Mouse (Mus musculus): ENCODE data around the gene Zswim4. TPM values are rescaled to one million over a fixed set of nuclear protein-coding genes. Genes with fewer than 3 reads are reported as not detected.
A peak's percentile ranks its signal among the peaks of the same experiment; 100 is the strongest.

The Zswim4 gene
- polyA plus RNA-seq, 1 experiment from 2014 or later = 3.6 TPM

- ATAC-seq = no peak
- 82% methylated on average over 5 of the region's 5 CpGs for WGBS (ENCODE audit: insufficient replicate concordance)
- peaks cover 62% of the 10 kb centered on the region for H3K4me1 ChIP-seq
These were observed 31.8 kb downstream of the Zswim4 start for GRCm38 (mm10) chr8:84205073-84205472.

GRCm38 (mm10) chr8:84203975-84204772 is 32.7 kb downstream of the Zswim4 start:
- Histone ChIP-seq H3K9ac (peak overlapping the region; percentile 62), H3K27me3 (replicated peaks) (peaks cover 41% of the 10 kb centered on the region), H3K4me3 (peak overlapping the region; percentile 48), H3K4me2 (peak overlapping the region; percentile 90), H3K4me1 (peaks cover 68% of the 10 kb centered on the region), H3K27ac (peak overlapping the region; percentile 76), H3K9me3 (replicated peaks) (no peaks in the 10 kb centered on the region), H3K36me3 (peaks cover 32% of the 10 kb centered on the region)
- peak; percentile 21 for ATAC-seq
- 27% methylated on average over 13 of the region's 13 CpGs for WGBS (ENCODE audit: insufficient replicate concordance)

More at GRCm38 (mm10) chr8:84205073-84205472, 31.8 kb downstream of the Zswim4 start:
- Histone ChIP-seq H3K36me3 (peaks cover 36% of the 10 kb centered on the region), H3K4me2 (no peak overlapping the region), H3K27me3 (replicated peaks) (peaks cover 35% of the 10 kb centered on the region), H3K27ac (no peak overlapping the region), H3K9me3 (replicated peaks) (no peaks in the 10 kb centered on the region), H3K9ac (no peak overlapping the region), H3K4me3 (no peak overlapping the region)

- peak overlapping the region; percentile 62 for H3K9ac ChIP-seq
- H3K27ac ChIP-seq = peak overlapping the region; percentile 76
- H3K4me2 ChIP-seq = peak overlapping the region; percentile 90
- 5% methylated on average over 34 of the region's 34 CpGs for WGBS (ENCODE audit: insufficient replicate concordance)
- ATAC-seq = peak; percentile 37
- H3K4me1 ChIP-seq = peaks cover 70% of the 10 kb centered on the region
- H3K4me3 ChIP-seq = peak overlapping the region; percentile 48
- peaks cover 41% of the 10 kb centered on the region for H3K27me3 ChIP-seq (replicated peaks)
- peaks cover 23% of the 10 kb centered on the region for H3K36me3 ChIP-seq
- H3K9me3 ChIP-seq (replicated peaks) = no peaks in the 10 kb centered on the region
These were observed 33.6 kb downstream of the Zswim4 start for GRCm38 (mm10) chr8:84202938-84203917.

DNA sequence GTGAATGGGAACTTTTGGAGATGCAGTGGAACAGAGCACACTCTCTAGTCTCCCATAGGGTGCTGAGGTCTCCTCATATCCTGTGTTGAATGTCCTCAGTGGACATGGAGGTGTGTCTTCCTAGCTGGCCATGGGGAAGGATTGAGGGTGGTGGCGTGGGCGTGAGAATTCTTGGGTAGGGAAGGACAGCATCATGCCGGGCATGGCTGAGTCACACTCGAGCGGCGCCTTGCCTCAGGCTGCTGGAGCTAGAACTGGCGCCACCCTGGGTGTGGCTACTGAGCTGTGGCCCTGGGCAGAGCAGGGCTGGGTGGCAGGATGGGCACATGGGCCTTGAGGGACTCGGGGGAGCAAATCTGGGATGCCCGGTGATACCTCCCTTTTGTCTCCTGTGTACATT is 34.4 kb downstream of the Zswim4 start:
- Histone ChIP-seq H3K9ac (no peak overlapping the region; the same call in 1 of the 2 replicates), H3K27me3 (replicated peaks) (peaks cover 41% of the 10 kb centered on the region), H3K27ac (peak overlapping the region; percentile 76), H3K4me2 (peak overlapping the region; percentile 90), H3K36me3 (peaks cover 21% of the 10 kb centered on the region), H3K4me3 (peak overlapping the region; percentile 62), H3K9me3 (replicated peaks) (no peaks in the 10 kb centered on the region), H3K4me1 (peaks cover 70% of the 10 kb centered on the region)
- WGBS (ENCODE audit: insufficient replicate concordance) = 50% methylated on average over 9 of the region's 9 CpGs
- no peak for ATAC-seq

DNA sequence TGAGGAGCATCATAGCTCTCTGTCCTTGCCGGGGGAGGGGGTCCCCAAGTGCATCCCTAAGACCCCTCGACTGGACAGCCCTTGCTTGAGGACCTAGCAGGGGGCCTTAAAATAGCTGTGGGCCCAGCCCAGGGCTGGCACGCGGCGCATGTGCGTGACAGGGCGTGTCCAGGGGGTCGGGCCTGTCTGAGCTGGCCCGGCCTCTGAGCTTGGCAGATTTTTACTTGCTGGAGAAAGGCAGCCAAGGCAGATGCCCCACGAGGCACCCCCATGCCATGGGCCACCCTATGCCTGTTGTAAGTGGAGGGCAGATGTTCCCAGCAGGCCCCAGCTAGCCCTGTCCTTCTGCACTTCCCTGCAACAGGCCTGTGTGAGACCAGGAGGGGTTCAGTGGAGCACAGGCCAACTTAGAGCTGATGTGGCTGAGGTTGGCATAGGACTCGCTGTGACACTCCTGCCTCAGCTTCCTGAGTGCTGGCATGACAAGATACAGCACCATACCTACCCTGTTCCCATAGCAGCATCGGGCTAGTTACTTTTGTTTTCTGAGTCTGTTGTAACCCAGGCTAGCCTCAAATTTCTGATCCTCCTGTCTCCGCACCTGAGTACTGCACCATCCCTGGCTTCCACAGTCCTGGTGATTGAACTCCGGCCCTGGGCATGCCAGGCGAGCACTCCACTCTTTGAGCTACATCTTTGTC is 35.2 kb downstream of the Zswim4 start:
- H3K9me3 ChIP-seq (replicated peaks) = no peaks in the 10 kb centered on the region
- H3K27ac ChIP-seq = peak overlapping the region; percentile 86
- peak overlapping the region; percentile 78 for H3K9ac ChIP-seq
- H3K36me3 ChIP-seq = peaks cover 18% of the 10 kb centered on the region
- H3K4me2 ChIP-seq = peak overlapping the region; percentile 90
- H3K4me3 ChIP-seq = peak overlapping the region; percentile 62
- 30% methylated on average over 15 of the region's 15 CpGs for WGBS (ENCODE audit: insufficient replicate concordance)
- peaks cover 41% of the 10 kb centered on the region for H3K27me3 ChIP-seq (replicated peaks)
- H3K4me1 ChIP-seq = peaks cover 72% of the 10 kb centered on the region
- ATAC-seq = no peak

- H3K27me3 ChIP-seq (replicated peaks) = peaks cover 41% of the 10 kb centered on the region
- peak overlapping the region; percentile 90 for H3K4me2 ChIP-seq
- ATAC-seq = 0 out of 2 replicates have a peak, but pooled peaks have one; percentile 3
These were observed 36.0 kb downstream of the Zswim4 start for GRCm38 (mm10) chr8:84200652-84201544.

DNA sequence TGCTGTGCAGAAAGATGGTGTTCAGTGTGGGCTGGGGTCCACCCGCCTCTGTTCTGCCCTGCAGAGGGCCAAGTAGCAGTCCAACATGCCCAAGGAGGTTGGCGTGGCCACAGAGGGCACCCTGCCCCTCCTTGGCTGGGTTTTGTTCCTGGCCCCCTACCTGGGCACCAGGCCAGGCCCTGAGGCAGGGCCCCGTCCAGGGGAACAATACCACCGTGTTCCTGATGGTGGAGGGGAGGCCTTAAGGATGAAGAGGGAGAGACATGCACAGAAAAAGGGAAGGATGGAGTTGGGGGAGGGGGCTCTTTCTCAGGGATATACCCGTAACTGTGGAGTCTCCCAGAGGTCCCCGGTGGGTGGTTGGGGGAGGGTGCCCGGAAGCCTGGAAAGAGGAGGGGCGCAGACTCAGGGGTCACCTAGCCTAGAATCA is 36.7 kb downstream of the Zswim4 start:
- no peaks in the 10 kb centered on the region for H3K9me3 ChIP-seq (replicated peaks)
- peaks cover 4% of the 10 kb centered on the region; the same call in 1 of the 2 replicates for H3K36me3 ChIP-seq
- WGBS (ENCODE audit: insufficient replicate concordance) = 33% methylated on average over 8 of the region's 8 CpGs
- peak overlapping the region; percentile 78; the same call in 1 of the 2 replicates for H3K9ac ChIP-seq
- no peak for ATAC-seq
- H3K4me1 ChIP-seq = peaks cover 72% of the 10 kb centered on the region
- H3K27ac ChIP-seq = peak overlapping the region; percentile 86
- peak overlapping the region; percentile 90 for H3K4me2 ChIP-seq
- H3K4me3 ChIP-seq = peak overlapping the region; percentile 62
- H3K27me3 ChIP-seq (replicated peaks) = peaks cover 41% of the 10 kb centered on the region

More at GRCm38 (mm10) chr8:84200652-84201544, 36.0 kb downstream of the Zswim4 start:
- H3K27ac ChIP-seq = peak overlapping the region; percentile 86
- no peaks in the 10 kb centered on the region for H3K9me3 ChIP-seq (replicated peaks)
- peaks cover 12% of the 10 kb centered on the region for H3K36me3 ChIP-seq
- peaks cover 72% of the 10 kb centered on the region for H3K4me1 ChIP-seq
- whole genome bisulfite sequencing (ENCODE audit: insufficient replicate concordance) = 2% methylated on average over 53 of the region's 70 CpGs
- H3K4me3 ChIP-seq = peak overlapping the region; percentile 62
- peak overlapping the region; percentile 78 for H3K9ac ChIP-seq

- H3K4me1 ChIP-seq = peaks cover 72% of the 10 kb centered on the region
- no peak for ATAC-seq
- peaks cover 41% of the 10 kb centered on the region for H3K27me3 ChIP-seq (replicated peaks)
- H3K9me3 ChIP-seq (replicated peaks) = no peaks in the 10 kb centered on the region
- H3K4me2 ChIP-seq = 0 out of 2 replicates have a peak overlapping the region, but pooled peaks have one; percentile 92
- no peak overlapping the region for H3K4me3 ChIP-seq
- H3K9ac ChIP-seq = no peak overlapping the region
- H3K36me3 ChIP-seq = no peaks in the 10 kb centered on the region
- WGBS (ENCODE audit: insufficient replicate concordance) = 50% methylated on average over 11 of the region's 11 CpGs
- peak overlapping the region; percentile 86 for H3K27ac ChIP-seq
These were observed 37.3 kb downstream of the Zswim4 start for GRCm38 (mm10) chr8:84199348-84200125.

DNA sequence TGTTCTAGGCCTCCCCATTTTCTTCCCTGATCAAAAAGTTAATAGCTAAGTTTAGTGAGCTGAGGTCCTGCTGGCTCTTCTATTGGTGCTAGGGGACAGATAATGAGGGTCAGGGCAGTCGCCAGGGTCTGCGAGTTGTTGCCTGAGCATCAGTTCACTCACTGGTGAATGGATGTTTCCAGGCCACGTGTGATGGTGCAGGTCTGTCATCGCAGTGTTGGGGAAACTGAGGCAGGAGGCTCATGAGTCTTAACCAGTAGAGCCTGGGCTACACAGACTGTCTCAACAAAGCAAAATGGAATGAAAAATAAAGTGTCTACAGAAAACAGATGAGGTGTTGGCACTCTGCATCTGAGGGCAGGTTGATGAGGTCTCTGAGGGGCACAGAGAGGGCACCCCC is 38.0 kb downstream of the Zswim4 start:
- Histone ChIP-seq H3K27ac (peak overlapping the region; percentile 86), H3K4me3 (peak overlapping the region; percentile 60), H3K36me3 (no peaks in the 10 kb centered on the region), H3K4me2 (peak overlapping the region; percentile 92), H3K9ac (no peak overlapping the region; the same call in 1 of the 2 replicates), H3K27me3 (replicated peaks) (peaks cover 41% of the 10 kb centered on the region), H3K4me1 (peaks cover 69% of the 10 kb centered on the region), H3K9me3 (replicated peaks) (no peaks in the 10 kb centered on the region)
- 37% methylated on average over 4 of the region's 4 CpGs for WGBS (ENCODE audit: insufficient replicate concordance)
- ATAC-seq = no peak
